Mouse (Mus musculus) embryonic facial prominence, embryonic 10.5 days (tissue): ENCODE results near the gene Eya3. TPM values are rescaled to one million over a fixed set of nuclear protein-coding genes. Genes with fewer than 3 reads are reported as not detected.
"Not testable (repeated sequence)": the region's sequence is repeated elsewhere in the genome, so short reads cannot be mapped to it uniquely, and the experiment has no call there.

Source experiments
- DNase-seq: peaks from one replicate; pipeline ENCODE4 v3.0.0-alpha.2; 2017; ENCODE audit warnings: low spot score
- H3K27ac ChIP-seq: fragments of 300-500 bp; sonication (generic); replicated peaks from 2 replicates; pipeline ENCODE4 v1.5.1; 2016; ENCODE audit warnings: mild to moderate bottlenecking
- H3K27me3 ChIP-seq: fragments of 300-500 bp; sonication (generic); replicated peaks from 2 replicates; pipeline ENCODE4 v1.6.1; 2016; ENCODE audit warnings: low read depth, mild to moderate bottlenecking; ENCODE audit not compliant: poor library complexity, severe bottlenecking
- H3K36me3 ChIP-seq: fragments of 300-500 bp; sonication (generic); replicated peaks from 2 replicates; pipeline ENCODE4 v1.6.1; 2016; ENCODE audit warnings: mild to moderate bottlenecking, moderate library complexity
- H3K4me1 ChIP-seq: fragments of 300-500 bp; sonication (generic); 2 replicates; pipeline ENCODE4 v1.6.1; 2016
- H3K4me3 ChIP-seq: fragments of 300-500 bp; sonication (generic); 2 replicates; pipeline ENCODE4 v1.5.1; 2016; ENCODE audit warnings: mild to moderate bottlenecking, moderate library complexity
- H3K9me3 ChIP-seq: fragments of 300-500 bp; sonication (generic); 2 replicates; pipeline ENCODE4 v1.6.1; 2016; ENCODE audit warnings: mild to moderate bottlenecking
- WGBS: fragments of 180-500 bp; shearing (Covaris S2); methylation state at CpG from one replicate; pipeline ENCODE4 v1.1.7; 2016; 5-methylcytosine and 5-hydroxymethylcytosine counted together
- polyA plus RNA-seq: library from polyadenylated mRNA; unstranded; fragments of >200 nt; fragmentation: Nextera tagmentation; extraction: Ambion mirVana; gene quantifications from 2 replicates; pipeline ENCODE4 v1.2.1, GENCODE M21; 2016

Gene Eya3
- polyA plus RNA-seq, 1 experiment from 2014 or later: 39.9 TPM

- H3K4me3 ChIP-seq: peak within 1 kb of the TSS; percentile 73
- H3K27ac ChIP-seq: peak within 1 kb of the TSS; percentile 61
- 2% methylated on average over 34 of the region's 34 CpGs for WGBS
These were observed 93.4 kb downstream of the Eya3 start, which contains the start of gene Xkr8 for GRCm38 (mm10) chr4:132732148-132732684. Gene Xkr8 (minus strand): TSS chr4:132732546.

DNA sequence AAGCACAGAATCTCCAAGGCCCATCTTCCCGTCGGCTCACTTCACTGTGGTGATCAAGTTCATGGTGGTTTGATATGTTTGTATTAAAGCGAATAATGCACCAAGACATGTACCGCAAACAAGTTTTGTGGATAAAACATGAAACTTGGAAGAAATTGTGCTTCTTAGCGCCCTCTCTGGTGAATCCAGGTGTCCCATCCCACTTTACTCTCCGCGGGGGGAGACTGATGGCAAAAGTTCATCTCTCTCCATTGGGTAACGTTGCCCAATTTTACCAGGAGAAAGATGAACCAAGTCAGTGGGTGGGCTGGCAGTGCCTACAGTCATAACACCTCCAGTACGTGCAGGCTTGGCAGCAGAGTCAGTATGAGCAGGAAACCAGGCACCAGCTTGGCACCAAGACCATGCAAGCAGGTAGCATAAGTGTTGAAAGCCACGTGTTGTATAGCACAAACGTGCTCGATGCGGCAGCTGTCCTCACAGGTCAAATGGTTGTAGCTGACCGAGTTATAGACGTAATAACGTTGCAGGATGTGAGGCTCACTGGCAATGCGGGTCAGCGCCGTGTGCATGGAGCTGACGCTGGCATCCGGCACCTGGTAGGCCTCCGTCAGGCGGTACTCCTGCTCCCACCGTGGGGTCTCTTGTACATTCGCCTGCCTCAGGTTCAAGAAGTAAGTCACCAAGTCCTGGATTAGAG lies 94.4 kb downstream of the Eya3 start:
- peaks cover 20% of the 10 kb centered on the region for H3K4me1 ChIP-seq
- H3K9me3 ChIP-seq: no peaks in the 10 kb centered on the region
- H3K27me3 ChIP-seq: no peaks in the 10 kb centered on the region
- H3K36me3 ChIP-seq: peaks cover 5% of the 10 kb centered on the region; the same call in 1 of the 2 replicates
- no peak overlapping the region for H3K4me3 ChIP-seq
- 0 out of 2 replicates have a peak overlapping the region, but pooled peaks have one; percentile 61 for H3K27ac ChIP-seq
- WGBS: 93% methylated on average over 25 of the region's 25 CpGs
- DNase-seq: no peak

More at GRCm38 (mm10) chr4:132732148-132732684, 93.4 kb downstream of the Eya3 start, which contains the start of gene Xkr8:
- Histone ChIP-seq H3K9me3 (no peaks in the 10 kb centered on the region), H3K4me1 (peaks cover 20% of the 10 kb centered on the region), H3K27me3 (no peaks in the 10 kb centered on the region), H3K36me3 (peaks cover 15% of the 10 kb centered on the region)
- DNase-seq: peak; percentile 94

- no peak for DNase-seq
- H3K9me3 ChIP-seq: no peaks in the 10 kb centered on the region
- peaks cover 20% of the 10 kb centered on the region for H3K4me1 ChIP-seq
- no peaks in the 10 kb centered on the region for H3K27me3 ChIP-seq
- WGBS: 90% methylated on average over 2 of the region's 2 CpGs
- 0 out of 2 replicates have a peak, but pooled peaks cover 3% of the 10 kb centered on the region for H3K36me3 ChIP-seq
- H3K27ac ChIP-seq: no peak overlapping the region
- H3K4me3 ChIP-seq: no peak overlapping the region
These were observed 96.0 kb downstream of the Eya3 start for GRCm38 (mm10) chr4:132734766-132735165.

DNA sequence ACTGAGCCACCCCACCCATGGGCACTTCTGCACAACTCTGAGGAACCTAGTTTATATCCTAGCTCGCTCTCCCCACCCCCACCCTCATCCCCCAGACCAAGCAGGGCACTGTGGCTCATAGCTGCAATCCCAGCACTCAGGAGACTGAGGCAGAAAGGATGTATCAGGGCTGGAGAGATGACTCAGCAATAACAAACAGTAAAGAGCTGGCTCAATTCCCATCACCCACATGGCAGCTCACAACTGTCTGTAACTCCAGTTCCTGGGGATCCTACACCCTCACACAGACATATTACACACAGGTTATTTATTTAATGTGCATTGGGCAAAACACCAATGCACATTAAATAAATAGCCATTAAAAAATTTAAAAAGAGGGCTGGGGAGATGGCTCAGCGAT lies 96.6 kb downstream of the Eya3 start:
- Histone ChIP-seq H3K27ac (no peak overlapping the region), H3K4me3 (no peak overlapping the region), H3K36me3 (no peaks in the 10 kb centered on the region), H3K27me3 (no peaks in the 10 kb centered on the region), H3K9me3 (no peaks in the 10 kb centered on the region), H3K4me1 (peaks cover 20% of the 10 kb centered on the region)
- no peak for DNase-seq
- 77% methylated on average over 2 of the region's 2 CpGs for WGBS

DNA sequence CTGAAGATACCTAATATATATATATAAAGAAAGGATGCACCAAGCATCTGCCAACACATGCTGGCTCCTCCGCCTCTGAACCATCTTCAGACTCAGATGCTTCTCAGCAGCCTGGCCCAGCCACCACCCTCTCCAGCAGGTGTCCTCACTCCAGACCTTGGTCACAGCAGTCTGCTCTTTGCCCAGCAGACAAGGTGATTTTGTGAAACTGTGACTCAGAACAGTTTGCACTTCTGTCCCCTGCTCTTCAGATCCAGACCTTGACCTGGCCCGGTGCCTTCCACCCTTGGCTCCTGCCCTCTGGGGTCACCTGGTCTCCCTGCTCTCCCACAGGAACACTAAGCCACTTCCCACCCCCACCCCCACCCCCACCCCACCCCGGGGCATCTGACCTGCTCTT lies 97.1 kb downstream of the Eya3 start:
- no peak overlapping the region for H3K4me3 ChIP-seq
- no peak overlapping the region for H3K27ac ChIP-seq
- no peaks in the 10 kb centered on the region for H3K9me3 ChIP-seq
- WGBS: 66% methylated on average over 3 of the region's 3 CpGs
- no peaks in the 10 kb centered on the region for H3K27me3 ChIP-seq
- H3K36me3 ChIP-seq: no peaks in the 10 kb centered on the region
- DNase-seq: no peak
- H3K4me1 ChIP-seq: peaks cover 20% of the 10 kb centered on the region

- WGBS: 93% methylated on average over 9 of the region's 9 CpGs
- not testable (repeated sequence) for H3K36me3 ChIP-seq, H3K4me3 ChIP-seq, H3K27ac ChIP-seq, H3K27me3 ChIP-seq, H3K9me3 ChIP-seq, DNase-seq
- H3K4me1 ChIP-seq: peaks cover 11% of the 10 kb centered on the region
These were observed 98.4 kb downstream of the Eya3 start for GRCm38 (mm10) chr4:132737154-132737553.

DNA sequence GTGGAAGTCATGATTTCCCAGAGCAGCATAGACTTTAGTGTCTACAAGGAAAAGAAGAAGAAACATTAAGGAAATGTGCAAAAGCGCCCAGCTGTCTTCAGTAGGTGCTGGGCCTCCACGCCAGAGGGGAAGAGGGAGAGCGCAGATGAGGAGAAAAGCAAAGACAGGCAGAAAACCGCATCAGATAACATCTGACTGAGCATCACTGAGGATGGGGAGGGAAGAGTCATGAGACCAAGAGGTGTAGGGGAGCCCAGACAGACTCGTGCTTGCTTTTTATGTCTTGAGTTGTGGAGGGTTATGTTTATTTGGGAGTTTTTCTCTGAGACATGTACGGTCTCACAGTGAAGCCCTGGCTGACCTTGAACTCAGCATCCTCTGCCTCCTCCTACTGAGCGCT lies 102.7 kb downstream of the Eya3 start:
- no peak overlapping the region for H3K27ac ChIP-seq
- H3K4me1 ChIP-seq: peaks cover under 1% of the 10 kb centered on the region
- no peaks in the 10 kb centered on the region for H3K9me3 ChIP-seq
- H3K27me3 ChIP-seq: no peaks in the 10 kb centered on the region
- no peak overlapping the region for H3K4me3 ChIP-seq
- H3K36me3 ChIP-seq: no peaks in the 10 kb centered on the region
- 90% methylated on average over 7 of the region's 7 CpGs for WGBS
- DNase-seq: no peak

GRCm38 (mm10) chr4:132743992-132744911 lies 105.5 kb downstream of the Eya3 start:
- H3K36me3 ChIP-seq: no peaks in the 10 kb centered on the region

GRCm38 (mm10) chr4:132746911-132747517 lies 108.2 kb downstream of the Eya3 start:
- no peak overlapping the region for H3K4me3 ChIP-seq
- peak overlapping the region; percentile 26; the same call in 1 of the 2 replicates for H3K27ac ChIP-seq
- 87% methylated on average over 9 of the region's 9 CpGs for WGBS
- no peaks in the 10 kb centered on the region for H3K9me3 ChIP-seq
- DNase-seq: no peak
- no peaks in the 10 kb centered on the region for H3K4me1 ChIP-seq
- H3K27me3 ChIP-seq: no peaks in the 10 kb centered on the region
- no peaks in the 10 kb centered on the region for H3K36me3 ChIP-seq

More at GRCm38 (mm10) chr4:132743992-132744911, 105.5 kb downstream of the Eya3 start:
- no peak overlapping the region for H3K27ac ChIP-seq
- H3K4me1 ChIP-seq: no peaks in the 10 kb centered on the region
- no peak overlapping the region for H3K4me3 ChIP-seq
- DNase-seq: no peak
- 87% methylated on average over 11 of the region's 11 CpGs for WGBS
- H3K27me3 ChIP-seq: no peaks in the 10 kb centered on the region
- no peaks in the 10 kb centered on the region for H3K9me3 ChIP-seq

DNA sequence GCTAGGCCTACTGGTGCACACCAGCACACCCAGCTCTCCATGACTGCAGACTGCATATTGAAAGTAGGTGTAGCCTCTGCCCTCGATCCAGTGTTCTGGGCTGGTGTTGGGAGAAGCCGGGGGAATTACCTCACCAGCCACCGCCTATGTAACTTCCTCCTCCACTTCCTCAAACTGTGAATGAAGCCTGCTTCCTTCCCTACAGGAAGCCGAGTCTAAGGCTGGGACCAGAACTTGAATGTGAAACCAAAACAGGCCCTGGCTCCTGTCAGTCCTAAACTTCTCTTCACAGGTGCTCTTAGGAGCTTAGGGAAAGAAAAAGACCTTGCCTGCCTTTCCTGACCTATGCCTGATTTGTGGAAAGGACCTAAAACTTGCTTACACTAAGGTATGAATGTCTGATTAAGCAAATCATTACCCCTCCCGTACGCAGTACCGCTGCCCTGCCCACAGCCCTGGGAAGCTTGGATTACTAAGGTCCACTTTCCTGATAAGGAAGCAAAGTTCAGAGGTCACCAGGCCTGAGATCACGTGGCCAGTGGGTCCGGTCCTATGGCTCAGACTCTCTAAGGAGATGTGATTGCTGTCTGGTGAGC lies 109.0 kb downstream of the Eya3 start:
- DNase-seq: no peak
- Histone ChIP-seq H3K9me3 (no peaks in the 10 kb centered on the region), H3K36me3 (no peaks in the 10 kb centered on the region), H3K27me3 (no peaks in the 10 kb centered on the region), H3K4me1 (peaks cover 3% of the 10 kb centered on the region; the same call in 1 of the 2 replicates), H3K4me3 (no peak overlapping the region), H3K27ac (peak overlapping the region; percentile 26; the same call in 1 of the 2 replicates)
- WGBS: 60% methylated on average over 9 of the region's 9 CpGs

GRCm38 (mm10) chr4:132748778-132749177 lies 110.0 kb downstream of the Eya3 start:
- Histone ChIP-seq H3K4me3 (no peak overlapping the region), H3K27ac (no peak overlapping the region), H3K27me3 (no peaks in the 10 kb centered on the region), H3K4me1 (peaks cover 3% of the 10 kb centered on the region; the same call in 1 of the 2 replicates), H3K36me3 (no peaks in the 10 kb centered on the region), H3K9me3 (no peaks in the 10 kb centered on the region)
- no peak for DNase-seq
- WGBS: 94% methylated on average over 4 of the region's 4 CpGs
